Mouse (Mus musculus) splenic B cell, adult 2 months (primary cell): ENCODE results near the gene Cep131.

Experiments used
- DNase-seq: peaks from one replicate; pipeline ENCODE4 v3.0.0-alpha.2; 2011; ENCODE audit warnings: low read depth, low spot score
- H3K27me3 ChIP-seq: 2 replicates; pipeline ENCODE4 v1.6.1; 2012; ENCODE audit warnings: mild to moderate bottlenecking, low read length, moderate library complexity, mixed read lengths; ENCODE audit not compliant: control insufficient read depth, poor library complexity, insufficient read depth, severe bottlenecking
- H3K36me3 ChIP-seq: 2 replicates; pipeline ENCODE4 v1.6.1; 2012; ENCODE audit warnings: mild to moderate bottlenecking, low read length, moderate library complexity, mixed read lengths; ENCODE audit not compliant: control insufficient read depth, poor library complexity, insufficient read depth, severe bottlenecking

Gene Cep131

DNA sequence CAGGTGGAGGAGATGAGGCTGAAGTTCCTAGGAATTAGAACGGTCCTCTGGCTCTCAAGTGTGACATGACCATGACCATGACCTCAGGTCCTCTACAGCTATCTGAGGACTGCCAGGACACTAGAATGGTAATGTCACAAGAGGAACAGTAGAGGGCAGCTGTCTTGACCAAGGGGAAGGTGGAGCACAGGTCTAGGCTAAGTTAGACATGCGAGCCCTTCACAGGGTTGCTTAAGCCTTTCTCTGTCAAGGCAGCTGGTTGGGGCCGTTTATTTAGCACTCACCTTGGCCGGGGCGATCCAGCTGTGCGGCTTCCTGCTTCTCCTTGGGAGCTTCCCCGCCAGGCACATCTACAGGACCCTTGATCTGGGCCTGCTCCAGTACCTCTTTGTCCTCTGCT, 23.9 kb upstream of the Cep131 start:
- peaks cover 14% of the 10 kb centered on the region for H3K36me3 ChIP-seq
- no peaks in the 10 kb centered on the region for H3K27me3 ChIP-seq
- no peak for DNase-seq

DNA sequence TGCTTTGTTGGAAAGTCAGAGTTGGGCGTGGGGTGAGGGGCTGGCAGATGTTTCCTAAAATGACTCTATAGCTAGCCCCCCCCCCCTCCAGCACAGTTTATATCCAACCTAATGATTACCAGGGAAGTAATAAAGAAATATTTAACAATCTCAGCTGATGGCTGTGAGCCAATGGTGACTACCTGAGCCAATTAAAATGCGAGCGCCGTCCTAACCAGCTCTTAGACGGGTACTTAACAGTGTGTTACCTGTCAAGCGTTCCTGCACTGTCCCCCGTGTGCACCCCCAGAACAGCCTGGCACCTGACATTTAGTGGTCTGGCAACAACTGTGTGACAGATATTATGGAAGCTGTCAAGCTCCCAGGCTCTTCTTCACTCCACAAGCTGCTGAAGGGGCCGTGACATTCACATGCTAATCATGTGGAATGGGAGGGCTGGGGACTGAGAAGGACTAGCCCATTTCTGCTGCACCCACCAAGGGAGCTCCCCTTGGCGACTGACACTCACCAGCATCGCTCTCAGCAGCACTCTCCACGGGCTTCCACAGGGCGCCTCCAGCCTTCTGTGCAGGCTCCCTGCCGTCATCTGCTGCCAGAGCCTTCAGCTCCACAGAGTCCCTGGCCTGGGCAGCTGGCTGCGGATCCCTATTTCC, 23.1 kb upstream of the Cep131 start:
- no peaks in the 10 kb centered on the region for H3K27me3 ChIP-seq
- no peak for DNase-seq

DNA sequence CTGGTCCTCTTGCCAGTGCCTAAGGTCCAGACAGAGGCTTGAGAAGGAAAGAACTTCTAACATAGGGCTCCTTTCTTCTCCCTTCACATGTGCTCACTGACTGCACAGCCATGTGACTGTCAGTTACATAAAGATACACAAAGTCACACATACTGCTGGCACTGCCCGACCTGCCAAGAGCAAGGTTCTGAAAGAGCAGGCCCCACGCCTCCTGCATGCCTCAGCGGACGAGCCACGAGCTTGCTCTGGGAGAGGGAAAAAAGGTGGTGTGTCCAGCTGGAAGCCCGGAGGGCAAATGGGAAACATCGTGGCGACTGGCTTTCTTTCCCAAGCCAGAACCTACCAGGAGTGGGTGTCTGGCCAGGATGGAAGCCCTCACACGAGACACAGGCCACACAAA, 21.2 kb upstream of the Cep131 start:
- peaks cover 17% of the 10 kb centered on the region for H3K36me3 ChIP-seq
- DNase-seq, result no peak
- no peaks in the 10 kb centered on the region for H3K27me3 ChIP-seq

More for the DNA sequence above, 23.1 kb upstream of the Cep131 start:
- peaks cover 18% of the 10 kb centered on the region for H3K36me3 ChIP-seq

DNA sequence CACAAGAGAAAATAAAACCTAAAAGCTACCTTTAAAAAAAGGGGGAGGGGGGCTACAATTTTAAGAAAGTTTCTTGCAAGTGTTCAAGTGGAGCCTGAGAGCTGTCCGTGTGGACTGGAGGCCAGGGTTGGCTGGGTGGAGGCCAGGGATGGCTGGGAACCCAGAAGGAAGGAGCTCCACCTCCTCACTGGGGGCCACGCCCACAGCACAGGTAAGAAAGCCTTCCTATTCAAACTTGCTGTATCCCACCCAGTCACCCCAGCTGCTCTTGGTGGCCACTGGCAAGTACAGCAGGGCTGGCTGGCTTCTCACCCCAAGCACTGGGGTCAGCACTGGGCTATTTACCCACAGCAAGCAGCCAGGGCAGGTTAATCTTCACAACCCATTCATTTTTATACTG, 20.4 kb upstream of the Cep131 start:
- no peak for DNase-seq
- Histone ChIP-seq H3K27me3 (no peaks in the 10 kb centered on the region), H3K36me3 (peaks cover 17% of the 10 kb centered on the region)

DNA sequence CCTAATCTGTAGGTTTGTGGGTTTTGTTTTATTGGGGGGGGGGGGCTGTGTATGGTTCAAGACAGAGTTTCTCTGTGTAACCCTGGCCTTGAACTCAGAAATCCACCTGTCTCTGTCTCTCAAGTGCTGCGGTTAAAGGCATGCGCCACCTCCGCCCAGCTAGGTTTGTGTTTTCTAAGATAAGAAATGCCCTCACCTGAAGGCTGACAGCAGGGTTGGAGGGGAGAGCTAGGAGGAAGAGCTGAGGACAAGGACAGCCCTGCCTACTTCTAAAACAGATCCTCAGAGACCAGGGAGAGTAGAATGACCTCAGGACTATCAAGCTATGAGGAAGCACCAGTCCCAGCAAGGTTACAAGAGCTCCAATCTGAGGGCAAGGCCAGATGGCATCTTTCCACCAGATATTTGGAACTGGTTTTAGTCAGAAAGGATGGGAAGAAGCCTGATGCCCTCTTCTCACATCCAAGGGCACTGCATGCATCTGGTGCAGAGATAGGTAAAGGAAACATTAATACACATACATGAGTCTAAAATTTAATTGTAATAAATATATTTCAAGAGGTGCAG, 16.9 kb upstream of the Cep131 start:
- H3K27me3 ChIP-seq, result no peaks in the 10 kb centered on the region
- no peak for DNase-seq
- H3K36me3 ChIP-seq, result peaks cover 9% of the 10 kb centered on the region; the same call in 1 of the 2 replicates

DNA sequence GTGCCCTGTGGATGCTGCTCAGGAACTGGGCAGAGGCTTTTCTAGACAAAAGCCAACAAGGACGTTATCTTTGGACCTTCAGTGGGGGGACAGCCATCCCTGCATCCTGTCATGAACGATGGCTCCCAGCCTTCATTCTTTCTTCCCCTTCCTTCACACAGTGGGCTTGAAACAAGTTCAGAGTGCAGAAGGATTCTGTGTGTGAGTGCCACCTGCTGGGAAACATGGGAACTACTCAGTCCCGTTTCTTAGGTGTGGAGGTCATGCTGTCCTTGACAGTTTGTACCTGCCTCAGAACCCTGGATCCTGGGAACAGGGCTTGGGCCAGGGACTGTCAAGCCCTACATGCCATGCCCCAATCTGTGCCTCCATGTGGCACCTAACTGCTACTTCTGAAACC, 14.4 kb upstream of the Cep131 start:
- peak; percentile 82 for DNase-seq
- Histone ChIP-seq H3K27me3 (no peaks in the 10 kb centered on the region), H3K36me3 (peaks cover 7% of the 10 kb centered on the region; the same call in 1 of the 2 replicates)

DNA sequence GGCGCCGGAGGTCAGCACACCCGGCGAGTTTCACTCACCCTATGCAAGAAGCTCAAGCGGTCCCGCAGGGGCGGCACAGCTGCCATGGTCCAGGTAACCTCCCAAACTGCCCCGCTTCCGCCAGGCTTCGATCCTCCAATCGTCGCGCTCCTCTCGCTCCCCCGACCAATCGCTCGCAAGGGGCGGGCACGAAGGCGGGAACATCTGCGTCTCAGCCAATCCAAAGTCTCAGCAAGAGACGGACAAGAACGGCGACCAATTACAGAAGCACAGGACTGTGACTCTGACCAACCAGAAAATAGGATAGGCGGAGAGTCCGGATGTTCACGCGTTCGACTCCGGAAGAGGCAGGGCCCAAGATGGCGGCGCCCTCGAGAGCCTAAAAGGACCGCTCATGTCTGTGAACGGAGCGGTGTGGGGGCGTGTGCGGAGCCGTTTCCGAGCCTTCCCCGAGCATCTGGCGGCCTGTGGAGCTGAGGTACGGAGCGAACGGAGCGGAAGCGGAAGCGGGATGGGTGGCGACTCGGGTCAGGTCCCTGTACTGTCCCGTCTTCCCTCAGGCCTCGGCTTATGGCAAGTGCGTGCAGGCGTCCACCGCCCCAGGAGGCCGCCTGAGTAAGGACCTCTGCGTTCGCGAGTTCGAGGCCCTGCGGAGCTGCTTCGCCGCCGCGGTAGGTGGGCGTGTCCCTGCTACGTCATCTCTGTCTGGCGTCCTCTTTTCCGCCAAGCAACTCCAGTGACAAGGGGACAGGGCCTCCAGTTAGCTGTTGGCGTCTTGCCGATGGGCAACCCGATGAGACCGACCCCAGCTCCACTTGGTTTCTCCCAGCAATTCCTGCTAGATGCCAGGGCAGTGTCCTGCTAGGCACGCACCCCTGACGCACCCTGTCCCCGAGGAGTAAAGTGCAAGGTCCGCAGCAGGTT, 12.2 kb upstream of the Cep131 start, which contains the start of the genes Tepsin and Ndufaf8:
Gene Tepsin (minus strand): TSS at position 144 of the 924 bp plus-strand sequence.
Gene Ndufaf8 (plus strand): TSS at position 341 of the 924 bp plus-strand sequence.
- Histone ChIP-seq H3K36me3 (peaks cover 5% of the 10 kb centered on the region), H3K27me3 (no peaks in the 10 kb centered on the region)
- DNase-seq, result peak; percentile 99

DNA sequence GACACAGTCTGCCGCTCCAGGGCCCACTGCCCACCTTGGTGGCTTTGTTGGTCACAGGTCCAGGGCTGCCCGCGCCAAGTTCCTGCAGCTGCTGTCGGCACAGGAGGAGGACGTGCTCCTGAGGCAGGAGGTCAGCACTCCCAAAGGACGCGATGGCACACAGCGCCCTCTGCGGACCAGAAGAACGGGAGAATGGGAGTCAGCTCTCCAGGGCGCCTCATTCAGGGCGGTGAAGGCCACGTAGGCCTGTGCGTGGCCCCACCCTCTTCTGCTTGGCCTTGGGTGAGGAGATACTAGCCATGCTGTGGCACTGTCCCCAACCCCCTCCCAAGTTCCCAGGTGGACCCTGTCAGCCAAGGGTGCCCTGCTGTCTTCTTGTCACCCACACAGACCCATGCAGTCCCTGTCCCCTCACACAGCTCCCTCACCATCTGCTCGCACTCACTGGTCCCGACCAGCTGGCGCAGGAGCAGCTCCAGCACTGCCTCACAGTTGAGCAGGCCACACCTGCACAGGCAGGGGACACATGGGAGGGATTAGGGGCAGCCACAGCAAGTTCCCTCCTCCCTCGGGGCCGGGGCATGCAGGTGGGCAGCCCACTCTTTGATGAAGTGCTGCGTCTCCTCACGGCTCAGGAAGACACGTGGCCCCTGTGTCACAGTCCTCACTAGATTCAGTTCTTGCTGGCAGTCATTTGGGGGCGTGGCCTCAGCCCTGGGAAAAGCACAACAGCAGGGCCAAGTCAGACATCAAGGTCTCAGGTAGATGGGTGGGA, 6.4 kb upstream of the Cep131 start:
- peaks cover 11% of the 10 kb centered on the region for H3K36me3 ChIP-seq
- no peak for DNase-seq
- H3K27me3 ChIP-seq, result no peaks in the 10 kb centered on the region

DNA sequence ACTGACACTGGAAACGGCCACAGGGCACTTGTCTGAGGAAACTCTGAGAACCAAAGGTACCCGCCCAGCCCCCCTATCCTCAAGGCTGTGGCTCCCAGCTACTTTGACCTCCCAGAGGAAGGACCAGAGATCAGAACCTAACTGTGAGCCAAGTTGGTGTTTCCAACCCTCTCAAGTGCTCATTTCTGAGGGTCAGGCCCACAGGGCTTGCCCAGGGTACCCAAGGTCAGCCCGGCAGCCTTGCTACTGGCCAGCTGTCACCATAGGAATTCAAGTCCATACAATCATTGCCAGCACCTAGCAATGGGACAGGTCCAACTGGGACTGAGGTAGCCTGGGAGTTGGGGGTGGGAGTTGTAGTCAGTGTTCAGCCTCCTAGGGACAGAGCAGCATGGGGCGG, 4.0 kb upstream of the Cep131 start:
- peaks cover 11% of the 10 kb centered on the region for H3K36me3 ChIP-seq
- no peak for DNase-seq

DNA sequence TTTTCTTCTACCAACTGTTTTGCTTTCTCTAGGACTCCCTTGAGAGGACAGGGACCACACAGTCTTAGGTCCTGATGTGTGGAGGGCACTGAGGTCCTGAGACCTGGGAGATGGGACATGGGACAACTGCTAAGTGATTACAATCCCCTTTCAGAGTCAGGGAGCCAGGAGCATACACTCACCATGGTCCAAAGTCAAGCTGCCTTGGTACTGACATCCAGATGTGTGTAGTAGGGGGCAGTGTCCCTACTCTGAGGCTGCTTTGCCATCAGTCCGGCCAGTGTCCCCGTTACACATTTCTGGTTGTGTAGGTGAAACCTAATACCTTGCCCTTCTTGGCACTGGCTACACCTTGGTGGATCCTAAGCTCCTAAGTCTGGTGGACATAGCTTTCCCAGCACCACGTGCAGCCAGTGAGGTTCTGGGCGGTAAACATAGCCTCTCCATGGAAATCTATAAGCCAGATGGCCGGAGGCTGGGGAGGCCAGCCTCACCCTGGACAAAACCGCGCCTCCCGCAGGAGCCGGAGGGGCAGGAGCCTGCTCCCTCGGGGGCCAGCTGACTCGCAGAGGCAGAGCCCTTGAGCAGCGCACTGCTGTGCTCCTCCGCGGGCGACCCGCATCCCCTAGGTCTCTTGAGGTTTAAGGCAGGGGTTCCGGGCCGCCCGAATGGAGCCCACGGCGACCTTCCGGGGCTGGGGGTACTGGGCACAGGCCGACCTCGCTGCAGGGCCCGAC, 568 bp downstream of the Cep131 start:
- DNase-seq, result peak; percentile 15
- H3K36me3 ChIP-seq, result no peaks in the 10 kb centered on the region
- H3K27me3 ChIP-seq, result no peaks in the 10 kb centered on the region

More for the DNA sequence above, 4.0 kb upstream of the Cep131 start:
- H3K27me3 ChIP-seq, result no peaks in the 10 kb centered on the region

DNA sequence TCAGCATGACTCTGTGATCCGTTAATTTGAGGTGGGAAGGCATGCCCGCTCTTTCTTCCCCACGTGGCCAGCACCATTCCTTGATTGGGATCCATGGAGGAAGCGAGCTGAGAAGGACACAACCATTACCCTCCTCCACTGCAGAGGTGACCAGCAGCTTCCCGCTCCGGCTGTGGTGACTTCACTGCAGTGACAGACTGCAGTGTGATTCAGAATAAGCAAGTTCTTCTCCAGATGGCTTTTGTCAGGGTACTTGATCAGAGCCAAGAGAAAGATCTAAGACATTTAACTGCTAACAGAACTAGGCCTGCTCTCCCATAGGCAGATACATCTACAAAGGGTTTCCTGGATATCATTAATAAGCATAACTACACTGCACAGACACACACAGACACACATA, 6.3 kb downstream of the Cep131 start:
- no peak for DNase-seq
- no peaks in the 10 kb centered on the region for H3K36me3 ChIP-seq
- H3K27me3 ChIP-seq, result no peaks in the 10 kb centered on the region

DNA sequence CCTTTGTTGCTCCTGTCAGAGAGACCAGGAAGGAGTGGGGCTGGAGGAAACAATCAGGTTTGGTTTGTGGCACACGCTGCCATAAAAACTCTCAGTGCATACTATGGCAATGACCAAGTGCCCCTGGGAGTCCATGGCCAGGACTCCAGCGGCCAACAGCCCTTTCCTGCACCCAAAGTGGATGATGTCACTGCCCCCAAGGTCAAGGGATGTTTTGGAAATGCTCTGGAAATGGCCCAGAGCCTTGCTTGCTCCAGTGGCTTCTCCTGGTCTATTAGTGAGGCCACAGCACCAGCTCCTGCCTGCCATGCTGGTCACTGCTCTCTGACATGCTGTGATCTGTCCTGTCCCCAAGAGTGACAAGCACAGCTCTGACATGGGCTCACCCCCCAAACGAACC, 10.4 kb downstream of the Cep131 start:
- Histone ChIP-seq H3K36me3 (no peaks in the 10 kb centered on the region), H3K27me3 (no peaks in the 10 kb centered on the region)
- DNase-seq, result no peak

DNA sequence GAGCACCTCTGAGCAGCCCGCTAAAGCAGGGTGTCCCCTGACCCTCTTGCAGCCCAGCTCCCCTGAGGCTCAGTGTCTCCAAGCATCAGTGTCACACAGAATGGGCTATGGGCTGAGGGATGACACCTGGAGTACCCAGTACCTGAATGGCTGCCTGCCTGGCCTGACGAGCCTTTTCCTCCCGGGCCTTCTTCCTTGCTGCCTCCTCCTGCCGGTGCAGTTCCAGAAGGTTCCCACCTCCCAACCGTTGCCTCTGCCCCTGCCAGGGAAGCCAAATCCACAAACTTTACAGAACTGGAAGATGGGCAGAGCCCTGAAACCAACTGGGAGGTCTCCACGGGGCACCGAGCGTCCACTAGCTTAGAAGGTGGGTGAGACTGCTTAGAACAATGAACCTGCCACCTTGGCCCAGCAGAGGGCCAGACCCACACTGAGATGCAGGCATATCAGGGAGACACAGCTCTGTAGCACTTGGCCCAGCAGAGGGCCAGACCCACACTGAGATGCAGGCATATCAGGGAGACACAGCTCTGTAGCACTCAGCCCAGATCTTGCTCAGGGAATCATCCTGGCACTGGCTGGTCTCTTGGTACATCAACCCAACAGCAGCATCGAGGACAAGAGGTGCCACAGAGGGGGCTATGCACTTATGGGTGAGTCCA, 13.5 kb downstream of the Cep131 start:
- DNase-seq, result no peak
- no peaks in the 10 kb centered on the region for H3K36me3 ChIP-seq
- no peaks in the 10 kb centered on the region for H3K27me3 ChIP-seq
